Mouse (Mus musculus) stomach, postnatal 0 days (tissue): ENCODE data around the gene 4933425L06Rik.

Experiments used
- CTCF ChIP-seq: IDR thresholded peaks from 2 replicates; pipeline ENCODE4 v1.5.1; 2016; ENCODE audit warnings: antibody characterized with exemption, low read depth, mild to moderate bottlenecking, moderate library complexity
- EP300 ChIP-seq: optimal IDR thresholded peaks from 2 replicates; pipeline ENCODE3; 2016; ENCODE audit warnings: antibody characterized with exemption

DNA sequence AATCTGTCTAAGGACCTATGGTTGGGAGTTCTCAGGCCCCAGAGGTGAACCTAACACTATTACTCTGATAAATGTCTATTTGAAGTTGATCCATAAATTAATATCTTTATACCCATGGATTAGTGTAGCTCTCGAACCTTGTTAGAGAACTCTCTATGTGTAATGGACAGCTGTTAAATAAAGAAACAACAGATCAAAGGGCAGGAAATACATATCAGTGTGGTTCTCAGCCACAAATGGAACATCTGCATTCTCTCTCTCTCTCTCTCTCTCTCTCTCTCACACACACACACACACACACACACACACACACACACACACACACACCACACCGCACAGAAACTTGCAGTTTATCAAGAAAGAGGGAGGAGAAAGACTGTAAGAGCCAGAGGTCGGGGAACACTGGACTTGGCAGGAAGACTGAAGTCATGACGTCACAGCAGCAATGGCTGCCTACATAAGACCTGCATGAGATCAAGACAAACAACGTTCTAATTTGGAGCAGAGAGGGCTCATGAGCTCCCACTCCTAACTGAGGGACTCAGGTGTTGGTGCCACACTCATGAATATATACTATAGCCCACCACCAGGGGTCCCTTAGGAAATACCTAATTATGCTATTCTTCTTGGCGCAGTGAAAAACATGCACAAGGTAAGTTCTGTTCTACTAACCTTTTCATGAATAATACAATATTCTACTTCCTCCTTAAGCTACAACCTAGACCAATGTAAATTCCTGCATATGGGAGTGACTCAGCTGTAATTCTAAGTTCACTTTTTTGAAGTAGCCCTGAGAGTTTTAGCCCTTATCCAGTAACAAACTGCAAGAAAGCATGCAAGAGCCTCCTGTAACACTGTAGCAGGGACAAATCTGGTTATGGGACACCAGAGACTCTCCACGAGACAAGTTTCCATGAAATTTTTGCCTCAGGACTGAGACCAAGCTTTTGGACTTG, 14.8 kb upstream of the 4933425L06Rik start:
- TF ChIP-seq EP300 = no peak
- TF ChIP-seq CTCF = peak; percentile 19; the same call in 1 of the 2 replicates
